Mouse (Mus musculus) retina, postnatal 1 day (tissue): Measurements from ENCODE around the gene Trim8.
A peak's percentile ranks its signal among the peaks of the same experiment; 100 is the strongest.

ENCODE experiments used
- DNase-seq: peaks from one replicate; pipeline ENCODE4 v3.0.0-alpha.2; 2012

Gene Trim8

DNA sequence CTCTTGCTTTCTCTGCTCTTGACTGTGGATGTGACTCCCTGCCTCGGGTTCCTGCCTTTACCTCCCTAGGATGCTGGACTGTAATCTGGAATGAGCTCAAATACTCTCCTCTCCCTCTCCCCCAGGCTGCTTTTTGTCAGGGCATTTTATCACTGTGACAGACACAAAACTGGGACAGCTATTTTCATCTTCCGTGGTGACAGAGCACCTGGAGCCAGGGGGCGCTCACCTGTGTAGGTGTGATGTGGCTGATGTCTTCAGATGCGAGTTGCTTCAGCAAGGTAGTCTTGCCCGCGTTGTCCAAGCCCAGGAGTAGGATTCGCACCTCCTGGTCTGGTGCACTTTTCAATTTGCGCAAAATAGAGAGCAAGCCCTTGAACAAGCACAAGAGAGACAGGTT lies 56.5 kb downstream of the Trim8 start:
- no peak for DNase-seq

DNA sequence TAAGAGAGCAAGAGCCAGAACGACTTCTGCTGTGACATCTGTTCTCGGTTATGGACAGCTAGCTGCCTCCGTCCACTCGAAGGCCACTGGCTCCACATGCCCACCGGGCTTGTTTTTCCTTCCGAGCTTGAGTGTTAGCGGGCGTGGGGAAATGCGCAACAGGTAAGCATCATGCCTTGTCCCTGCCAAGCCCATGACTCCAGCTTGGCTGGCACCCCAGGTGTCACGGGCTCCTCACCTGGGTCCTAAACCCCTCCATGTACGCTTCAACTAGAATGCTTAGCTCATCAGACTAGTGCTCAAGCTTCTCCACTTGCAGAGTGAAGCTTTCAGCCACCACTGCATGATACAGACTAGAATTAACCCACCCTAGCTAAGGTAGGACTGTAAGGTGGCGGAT lies 57.1 kb downstream of the Trim8 start:
- no peak for DNase-seq

DNA sequence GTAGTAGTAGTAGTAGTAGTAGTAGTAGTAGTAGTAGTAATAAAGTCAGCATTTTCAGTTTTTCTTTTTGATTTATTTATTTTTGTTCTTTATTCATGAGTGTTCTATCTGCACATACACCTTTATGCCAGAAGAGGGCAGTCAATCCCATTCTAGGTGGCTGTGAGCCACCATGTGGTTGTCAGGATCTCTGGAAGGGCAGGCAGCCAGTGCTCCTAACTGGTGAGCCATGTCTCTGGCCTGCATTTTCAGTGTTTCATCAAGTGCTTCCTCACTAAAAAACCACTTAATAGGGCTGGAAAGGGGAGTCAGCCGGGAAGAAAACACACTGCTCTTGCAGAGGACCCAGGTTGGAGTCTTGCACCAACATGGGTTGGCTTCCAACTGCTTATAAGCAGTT lies 60.6 kb downstream of the Trim8 start:
- DNase-seq: peak; percentile 76

DNA sequence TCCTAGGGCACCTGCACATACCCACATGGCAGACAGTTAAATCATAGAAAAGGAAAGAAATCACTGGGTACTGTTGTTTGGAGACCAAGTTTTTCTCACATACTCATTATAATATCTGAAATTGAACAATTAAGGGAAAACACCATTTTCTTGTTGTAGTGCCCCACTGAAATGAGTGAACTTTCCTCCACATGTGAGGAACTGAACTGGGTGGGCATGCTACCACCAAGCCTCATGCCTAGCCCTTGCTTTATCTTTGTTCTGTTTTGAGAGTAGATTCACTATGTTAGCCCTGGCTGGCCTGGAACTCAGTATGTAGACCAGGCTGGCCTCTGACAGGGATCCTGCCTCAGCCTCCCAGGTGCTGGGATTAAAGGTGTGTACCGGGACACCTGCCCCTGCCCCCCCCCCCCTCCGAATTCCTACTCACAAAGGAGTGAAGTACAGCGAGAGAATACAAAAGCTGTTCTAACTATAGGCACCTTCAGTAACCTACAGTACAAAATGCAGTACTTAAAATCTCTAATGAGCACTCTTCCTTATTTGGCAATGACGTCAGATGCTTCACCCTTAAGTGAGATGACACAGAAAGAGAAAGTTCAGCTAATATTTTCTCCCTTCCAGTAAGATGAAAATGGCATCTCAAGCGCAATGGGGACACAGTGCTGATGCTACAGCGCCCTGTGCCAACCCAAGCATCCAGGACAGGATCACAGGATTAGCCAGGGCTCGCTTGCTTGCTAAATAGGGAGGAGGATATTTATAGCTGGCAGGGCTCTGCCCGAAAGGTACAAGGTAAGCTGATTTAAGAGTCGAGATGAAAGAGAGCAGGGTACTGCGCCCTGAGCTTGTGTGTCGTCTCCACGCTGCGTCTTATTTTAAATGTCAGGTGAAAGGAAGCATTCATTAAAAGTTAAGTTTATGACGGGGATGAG lies 61.3 kb downstream of the Trim8 start:
- DNase-seq: peak; percentile 36

DNA sequence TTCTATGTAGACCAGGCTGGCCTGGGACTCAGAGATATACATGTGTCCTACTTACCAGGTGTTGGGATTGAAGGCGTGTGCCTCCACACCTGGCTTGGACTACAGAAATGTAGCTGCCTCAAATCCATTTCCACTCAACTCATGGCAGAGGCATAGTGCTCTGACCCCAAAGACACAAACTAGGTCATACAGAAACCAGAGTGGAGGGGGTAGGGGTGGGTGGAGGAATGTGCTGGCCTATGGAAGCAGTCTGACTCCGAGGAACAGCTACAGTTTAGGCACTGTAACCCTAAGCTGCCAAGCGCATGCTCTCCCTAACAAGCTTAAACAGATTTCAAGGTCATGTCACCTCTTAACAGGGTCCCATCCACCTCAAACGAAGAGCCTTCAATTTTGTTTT lies 62.1 kb downstream of the Trim8 start:
- peak; percentile 42 for DNase-seq

DNA sequence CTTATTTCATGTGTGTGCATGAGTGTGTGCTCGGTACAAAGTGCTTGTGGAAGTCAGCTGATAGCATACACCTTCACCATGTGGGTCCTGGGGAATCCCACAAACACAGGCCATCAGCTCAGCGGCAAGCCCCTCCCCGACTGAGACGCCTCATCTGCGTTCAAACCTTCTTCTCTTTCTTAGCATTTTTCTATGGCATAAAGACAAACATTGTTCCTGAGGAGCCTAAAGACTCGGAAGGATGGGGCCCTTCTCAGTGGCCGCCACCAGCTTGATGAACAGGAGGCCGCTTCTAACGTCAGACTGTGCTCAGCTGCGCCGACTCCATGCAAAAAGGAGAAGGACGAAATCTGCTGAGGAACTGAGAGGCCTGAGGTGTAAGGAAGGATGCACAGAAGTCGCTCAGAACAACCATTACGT lies 62.6 kb downstream of the Trim8 start:
- DNase-seq: no peak
